Mouse (Mus musculus) ES-Bruce4 (cell line): ENCODE measurements around the gene Maff.

Source experiments
- CTCF ChIP-seq: IDR thresholded peaks from one replicate; pipeline ENCODE4 v1.8.1; 2011; ENCODE audit warnings: low read depth, low read length
- POLR2A ChIP-seq: IDR thresholded peaks from one replicate; pipeline ENCODE4 v1.8.1; 2011; ENCODE audit warnings: low read length; ENCODE audit not compliant: insufficient read depth

GRCm38 (mm10) chr15:79394842-79395241, 48.4 kb downstream of the Maff start:
- TF ChIP-seq CTCF (no peak), POLR2A (no peak)
